8 mouse cellular contexts compared by ENCODE assay signal in genomic region chr2:38481166-38481778, GRCm38 (mm10). TPM values are rescaled to one million over a fixed set of nuclear protein-coding genes. Genes with fewer than 3 reads are reported as not detected.
DNase-seq lines count a peak whose midpoint lies in the region; ATAC-seq and TF ChIP-seq lines count a peak whose summit lies in the region.

No protein-coding gene starts in this region.

- peak; percentile 32 for ATAC-seq in neutrophil, adult 5-6 weeks (ENCODE audit: extremely low read depth, insufficient number of reproducible peaks, low FRiP score, poor library complexity, severe bottlenecking)
- no peak for ATAC-seq in midbrain, embryonic 14.5 days (ENCODE audit: low FRiP score, low TSS enrichment)
- no peak for ATAC-seq in midbrain, embryonic 11.5 days (ENCODE audit: low FRiP score)

- no peak for TF ChIP-seq CTCF in left cerebral cortex, adult 2 months (IDR thresholded peaks at IDR 0.05)

- DNase-seq in adrenal gland, postnatal 36 days = peak; percentile 7 to 35
- DNase-seq in adrenal gland, adult 2 months = no peak
- no peak for DNase-seq in left cerebral cortex, adult 2 months (ENCODE audit: extremely low spot score in 1 of 2, low spot score in 2 of 2)
- no peak for DNase-seq in left cerebral cortex, adult 8-10 months (ENCODE audit: low spot score in 2 of 2)
- no peak for DNase-seq in limb, embryonic 10.5 days (ENCODE audit: low spot score)
- no peak for DNase-seq in midbrain, embryonic 14.5 days
- no peak for DNase-seq in midbrain, embryonic 11.5 days (ENCODE audit: low spot score, missing footprints)

- WGBS in limb, embryonic 10.5 days = 84% methylated on average over 6 of the region's 6 CpGs
- WGBS in midbrain, embryonic 14.5 days = 79% methylated on average over 6 of the region's 6 CpGs
- 69% methylated on average over 6 of the region's 6 CpGs for WGBS in midbrain, embryonic 11.5 days

- no peaks in the 10 kb centered on the region for H3K9me3 ChIP-seq in limb, embryonic 10.5 days (replicated peaks)
- 0 out of 2 replicates have a peak, but pooled peaks cover 3% of the 10 kb centered on the region for H3K9me3 ChIP-seq in midbrain, embryonic 14.5 days (ENCODE audit: control insufficient read depth, low read length)
- no peaks in the 10 kb centered on the region for H3K9me3 ChIP-seq in midbrain, embryonic 11.5 days (ENCODE audit: control insufficient read depth, low read length)

- H3K4me3 ChIP-seq in left cerebral cortex, adult 2 months = no peak overlapping the region
- H3K4me3 ChIP-seq in limb, embryonic 10.5 days = no peak overlapping the region
- H3K4me3 ChIP-seq in midbrain, embryonic 14.5 days (replicated peaks; ENCODE audit: low read depth, low read length) = no peak overlapping the region
- H3K4me3 ChIP-seq in midbrain, embryonic 11.5 days (ENCODE audit: low read depth, low read length) = no peak overlapping the region

- no peaks in the 10 kb centered on the region for H3K4me1 ChIP-seq in limb, embryonic 10.5 days
- H3K4me1 ChIP-seq in midbrain, embryonic 14.5 days (ENCODE audit: control insufficient read depth, insufficient read depth, low read length) = no peaks in the 10 kb centered on the region
- no peaks in the 10 kb centered on the region for H3K4me1 ChIP-seq in midbrain, embryonic 11.5 days (ENCODE audit: control insufficient read depth, insufficient read depth, low read length)

- no peaks in the 10 kb centered on the region for H3K36me3 ChIP-seq in limb, embryonic 10.5 days
- H3K36me3 ChIP-seq in midbrain, embryonic 14.5 days (ENCODE audit: control insufficient read depth, insufficient read depth, low read length) = no peaks in the 10 kb centered on the region
- no peaks in the 10 kb centered on the region for H3K36me3 ChIP-seq in midbrain, embryonic 11.5 days (ENCODE audit: control insufficient read depth, insufficient read depth, low read length)

- H3K4me2 ChIP-seq in midbrain, embryonic 14.5 days (ENCODE audit: low read length) = no peak overlapping the region
- H3K4me2 ChIP-seq in midbrain, embryonic 11.5 days = no peak overlapping the region

- intact Hi-C loops in left cerebral cortex, adult 2 months (cut with DNase I) = no loop called here

- 0 out of 2 replicates have a peak overlapping the region, but pooled peaks have one; percentile 7 for H3K27ac ChIP-seq in left cerebral cortex, adult 2 months
- H3K27ac ChIP-seq in limb, embryonic 10.5 days = 0 out of 2 replicates have a peak overlapping the region, but pooled peaks have one; percentile 3
- no peak overlapping the region for H3K27ac ChIP-seq in midbrain, embryonic 14.5 days (replicated peaks; ENCODE audit: low read depth, low read length)
- no peak overlapping the region for H3K27ac ChIP-seq in midbrain, embryonic 11.5 days (ENCODE audit: low read depth, low read length)

- H3K27me3 ChIP-seq in limb, embryonic 10.5 days (ENCODE audit: low read depth, poor library complexity, severe bottlenecking) = no peaks in the 10 kb centered on the region
- H3K27me3 ChIP-seq in midbrain, embryonic 14.5 days (ENCODE audit: control insufficient read depth, insufficient read depth, low read length) = no peaks in the 10 kb centered on the region
- no peaks in the 10 kb centered on the region for H3K27me3 ChIP-seq in midbrain, embryonic 11.5 days (ENCODE audit: control insufficient read depth, insufficient read depth, low read length)

- H3K9ac ChIP-seq in midbrain, embryonic 14.5 days (replicated peaks; ENCODE audit: low read length) = no peak overlapping the region
- H3K9ac ChIP-seq in midbrain, embryonic 11.5 days (ENCODE audit: low read length) = no peak overlapping the region

RNA-seq across cellular contexts. Expression of gene Nek6, which starts 30.2 kb away (rescaled TPM):
- total RNA-seq in adrenal gland, postnatal 36 days (2021) = 10 to 100 TPM in 1 of 2 experiments, 1 to 10 TPM in 1; 9.2 to 22.3 TPM
- total RNA-seq in adrenal gland, adult 2 months (2021) = 10 to 100 TPM in 1 of 2 experiments, 1 to 10 TPM in 1; 7.6 to 20.6 TPM
- polyA plus RNA-seq in adrenal gland, adult 2 months (2012; rRNA removed) = 17.2 and 23.7 TPM in 2 replicates
- total RNA-seq in left cerebral cortex, adult 2 months (2021) = 10 to 100 TPM; 28.2 to 29.4 TPM
- total RNA-seq in left cerebral cortex, adult 8-10 months (2022) = 10 to 100 TPM; 24.1 to 40.5 (median 31.4) TPM
- 67.5 and 83.4 TPM in 2 replicates for polyA plus RNA-seq in limb, embryonic 10.5 days (2016; fragmentation: Nextera tagmentation; extraction: Ambion mirVana)
- total RNA-seq in neutrophil, adult 5-6 weeks (2017) = 4.9 and 7.0 TPM in 2 replicates
- 59.8 and 62.3 TPM in 2 replicates for polyA plus RNA-seq in midbrain, embryonic 14.5 days (2014; fragmentation: Nextera tagmentation; extraction: Ambion mirVana)
- polyA plus RNA-seq in midbrain, embryonic 11.5 days (2014; fragmentation: Nextera tagmentation; extraction: Ambion mirVana) = 87.3 and 92.3 TPM in 2 replicates

Comparison
In these comparisons a context has a peak if more than half of its experiments do, and no peak if none do; other contexts are left out.
1. DNase-seq: peak in adrenal gland, postnatal 36 days (2 of 2); none in adrenal gland, adult 2 months (single experiment), left cerebral cortex, adult 2 months (0 of 2), left cerebral cortex, adult 8-10 months (0 of 2), limb, embryonic 10.5 days (single experiment), midbrain, embryonic 14.5 days (single experiment) and midbrain, embryonic 11.5 days (single experiment).
2. H3K27ac ChIP-seq: peak in left cerebral cortex, adult 2 months (single experiment) and limb, embryonic 10.5 days (single experiment); none in midbrain, embryonic 14.5 days (single experiment) and midbrain, embryonic 11.5 days (single experiment).